Mouse (Mus musculus): ENCODE measurements around the gene Olfr33. TPM values are rescaled to one million over a fixed set of nuclear protein-coding genes. Genes with fewer than 3 reads are reported as not detected.

Olfr33 gene
- not detected in 2 replicates for polyA plus RNA-seq (2012; rRNA removed)

GRCm38 (mm10) chr7:102718970-102719369 is at the start of gene Olfr33:
Gene Olfr33 (minus strand): TSS chr7:102719070.

GRCm38 (mm10) chr7:102759266-102759665 is 40.4 kb upstream of the Olfr33 start, which contains the start of the genes Olfr560 and Olfr78:
Gene Olfr560 (minus strand): TSS chr7:102759366.
Gene Olfr78 (minus strand): TSS chr7:102759471.

GRCm38 (mm10) chr7:102727391-102727790 is 8.5 kb upstream of the Olfr33 start, which contains the start of gene Olfr559:
Gene Olfr559 (minus strand): TSS chr7:102727491.

GRCm38 (mm10) chr7:102701915-102702314 is 17.0 kb downstream of the Olfr33 start, which contains the start of gene Olfr558:
Gene Olfr558 (plus strand): TSS chr7:102702215.

GRCm38 (mm10) chr7:102695358-102696125 is 23.3 kb downstream of the Olfr33 start, which contains the start of gene Olfr557:
Gene Olfr557 (plus strand): TSS chr7:102695910.

GRCm38 (mm10) chr7:102686944-102687501 is 31.8 kb downstream of the Olfr33 start, which contains the start of gene Trim68:
Gene Trim68 (minus strand): TSS chr7:102687327.

GRCm38 (mm10) chr7:102664599-102664998 is 54.3 kb downstream of the Olfr33 start, which contains the start of gene Olfr556:
Gene Olfr556 (plus strand): TSS chr7:102664899.

Other genes starting within 250 kb of the Olfr33 start
- not detected in 2 replicates for gene Olfr543, start 237.4 kb downstream of the Olfr33 start, polyA plus RNA-seq (2012; rRNA removed)
- gene Olfr544, start 230.8 kb downstream of the Olfr33 start, polyA plus RNA-seq (2012; rRNA removed): not detected in 2 replicates
- not detected in 2 replicates for gene Olfr545, start 219.5 kb downstream of the Olfr33 start, polyA plus RNA-seq (2012; rRNA removed)
- not detected in 2 replicates for gene Olfr547, start 184.3 kb downstream of the Olfr33 start, polyA plus RNA-seq (2012; rRNA removed)
- gene Olfr548-ps1, start 178.2 kb downstream of the Olfr33 start, polyA plus RNA-seq (2012; rRNA removed): not detected in 2 replicates
- not detected in 2 replicates for gene Olfr549, start 169.2 kb downstream of the Olfr33 start, polyA plus RNA-seq (2012; rRNA removed)
- 6.6 and 7.2 TPM in 2 replicates for gene Trim21, start 153.6 kb downstream of the Olfr33 start, polyA plus RNA-seq (2012; rRNA removed)
- gene Olfr550, start 147.6 kb downstream of the Olfr33 start, polyA plus RNA-seq (2012; rRNA removed): not detected in 2 replicates
- gene Olfr551, start 127.2 kb downstream of the Olfr33 start, polyA plus RNA-seq (2012; rRNA removed): not detected in 2 replicates
- gene Olfr552, start 121.3 kb downstream of the Olfr33 start, polyA plus RNA-seq (2012; rRNA removed): not detected in 2 replicates
- not detected in 2 replicates for gene Olfr553, start 100.9 kb downstream of the Olfr33 start, polyA plus RNA-seq (2012; rRNA removed)
- not detected in 2 replicates for gene Olfr554, start 80.6 kb downstream of the Olfr33 start, polyA plus RNA-seq (2012; rRNA removed)
- not detected in 2 replicates for gene Olfr555, start 60.2 kb downstream of the Olfr33 start, polyA plus RNA-seq (2012; rRNA removed)
- gene Olfr556, start 54.2 kb downstream of the Olfr33 start, polyA plus RNA-seq (2012; rRNA removed): not detected in 2 replicates
- 3.2 and 3.4 TPM in 2 replicates for gene Trim68, start 31.7 kb downstream of the Olfr33 start, polyA plus RNA-seq (2012; rRNA removed)
- not detected in 2 replicates for gene Olfr557, start 23.2 kb downstream of the Olfr33 start, polyA plus RNA-seq (2012; rRNA removed)
- 0.02 TPM in 2 replicates for gene Olfr558, start 16.9 kb downstream of the Olfr33 start, polyA plus RNA-seq (2012; rRNA removed)
- not detected in 2 replicates for gene Olfr559, start 8.4 kb upstream of the Olfr33 start, polyA plus RNA-seq (2012; rRNA removed)
- gene Olfr560, start 40.3 kb upstream of the Olfr33 start, polyA plus RNA-seq (2012; rRNA removed): not detected in 2 replicates
- 0.24 and 0.48 TPM in 2 replicates for gene Olfr78, start 40.4 kb upstream of the Olfr33 start, polyA plus RNA-seq (2012; rRNA removed)
- gene Olfr561, start 52.2 kb upstream of the Olfr33 start, polyA plus RNA-seq (2012; rRNA removed): 0.05 TPM in 1 of 2 replicates, not detected in the other
- not detected in 2 replicates for gene Olfr564, start 84.4 kb upstream of the Olfr33 start, polyA plus RNA-seq (2012; rRNA removed)
- not detected in 2 replicates for gene Olfr566, start 139.7 kb upstream of the Olfr33 start, polyA plus RNA-seq (2012; rRNA removed)
- gene Olfr568, start 158.1 kb upstream of the Olfr33 start, polyA plus RNA-seq (2012; rRNA removed): not detected in 2 replicates
- not detected in 2 replicates for gene Olfr569, start 171.8 kb upstream of the Olfr33 start, polyA plus RNA-seq (2012; rRNA removed)
- gene Olfr570, start 175.5 kb upstream of the Olfr33 start, polyA plus RNA-seq (2012; rRNA removed): not detected in 2 replicates
- gene Olfr571, start 198.5 kb upstream of the Olfr33 start, polyA plus RNA-seq (2012; rRNA removed): not detected in 2 replicates
- not detected in 2 replicates for gene Olfr572, start 205.3 kb upstream of the Olfr33 start, polyA plus RNA-seq (2012; rRNA removed)
- gene Olfr573-ps1, start 223.5 kb upstream of the Olfr33 start, polyA plus RNA-seq (2012; rRNA removed): not detected in 2 replicates
- not detected in 2 replicates for gene Olfr574, start 229.4 kb upstream of the Olfr33 start, polyA plus RNA-seq (2012; rRNA removed)
- gene Olfr575, start 239.7 kb upstream of the Olfr33 start, polyA plus RNA-seq (2012; rRNA removed): not detected in 2 replicates
- not detected in 2 replicates for gene Olfr576, start 243.6 kb upstream of the Olfr33 start, polyA plus RNA-seq (2012; rRNA removed)